In genomic region chr14:110472176-110472575, GRCm38 (mm10) we compare ENCODE assay signal across 26 mouse cellular contexts.
"Had no signal": no experiment of that assay in that cellular context is flagged by ENCODE, and none has a peak within 500 bp of the region (broad histone marks: within the 10 kb centered on the region; RNA-seq: fewer than 3 reads in every experiment).

No protein-coding gene starts in this region.

- H3K9me3 ChIP-seq: forebrain, embryonic 15.5 days; heart, embryonic 13.5 days; heart, embryonic 15.5 days; kidney, embryonic 15.5 days; limb, embryonic 13.5 days; limb, embryonic 15.5 days had no signal

- H3K27ac ChIP-seq: forebrain, embryonic 15.5 days; heart, adult 2 months; heart, embryonic 13.5 days; heart, embryonic 15.5 days; hindbrain, embryonic 14.5 days; hindbrain, postnatal 0 days; kidney, embryonic 15.5 days; kidney, postnatal 0 days; limb, embryonic 13.5 days; limb, embryonic 15.5 days had no signal

- H3K4me1 ChIP-seq: heart, embryonic 13.5 days; heart, embryonic 15.5 days; kidney, embryonic 15.5 days; limb, embryonic 13.5 days; limb, embryonic 15.5 days had no signal

- H3K9ac ChIP-seq: forebrain, embryonic 15.5 days; forebrain, postnatal 0 days; heart, embryonic 13.5 days; heart, embryonic 15.5 days; hindbrain, embryonic 14.5 days; kidney, embryonic 15.5 days; limb, embryonic 13.5 days; limb, embryonic 15.5 days had no signal

- H3K4me3 ChIP-seq: forebrain, embryonic 15.5 days; heart, adult 2 months; heart, embryonic 13.5 days; heart, embryonic 15.5 days; kidney, embryonic 15.5 days; limb, embryonic 13.5 days; limb, embryonic 15.5 days had no signal

- H3K36me3 ChIP-seq: forebrain, embryonic 15.5 days; heart, embryonic 13.5 days; heart, embryonic 15.5 days; kidney, embryonic 15.5 days; limb, embryonic 13.5 days; limb, embryonic 15.5 days had no signal

- H3K4me2 ChIP-seq: forebrain, embryonic 15.5 days; heart, embryonic 11.5 days; heart, embryonic 13.5 days; heart, embryonic 15.5 days; hindbrain, embryonic 14.5 days; kidney, embryonic 15.5 days; limb, embryonic 13.5 days; limb, embryonic 15.5 days had no signal

- DNase-seq: forebrain, postnatal 0 days; gastrocnemius, postnatal 14 days; gastrocnemius, postnatal 36 days; heart, adult 11 months; heart, adult 2 months; heart, postnatal 14 days; heart, postnatal 36 days; kidney, adult 11 months; kidney, adult 2 months; kidney, adult 9 months; kidney, postnatal 14 days; kidney, postnatal 36 days; layer of hippocampus, adult 9-11 months; layer of hippocampus, postnatal 36 days; left cerebral cortex, postnatal 4 days had no signal

- H3K27me3 ChIP-seq: forebrain, embryonic 15.5 days; heart, embryonic 13.5 days; heart, embryonic 15.5 days; kidney, embryonic 15.5 days; limb, embryonic 13.5 days; limb, embryonic 15.5 days had no signal

- ATAC-seq: forebrain, embryonic 15.5 days; forebrain, postnatal 0 days; intestine, embryonic 16.5 days had no signal
